Mouse (Mus musculus) frontal cortex, postnatal 10 days (tissue): Measurements from ENCODE around the gene Ahsg.
A peak's percentile ranks its signal among the peaks of the same experiment; 100 is the strongest.

Experiments
- DNase-seq, 2 experiments: peaks; one replicate each; pipeline ENCODE4 v3.0.0; 2022; ENCODE audit warnings: low spot score in 2 of 2, mixed read lengths in 1 of 2

Gene Ahsg

DNA sequence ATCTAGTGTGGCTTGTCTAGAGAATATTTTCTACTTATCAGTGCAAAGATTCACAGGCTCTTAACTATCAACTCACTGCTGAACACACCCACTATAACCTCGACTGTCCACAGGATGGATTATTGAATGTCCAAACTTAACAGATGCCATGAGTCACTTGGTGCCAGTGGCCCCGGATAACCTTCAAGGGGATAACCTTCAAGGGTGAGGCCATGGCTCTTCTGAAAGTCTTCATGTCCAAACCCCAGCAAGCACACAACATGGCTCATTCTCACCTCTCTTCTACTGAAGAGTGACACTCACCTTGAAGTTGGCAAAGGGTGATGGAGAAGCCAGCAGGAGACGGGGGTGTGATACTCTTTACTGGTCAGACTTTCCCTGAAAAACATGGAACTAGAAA is 4.4 kb upstream of the Ahsg start:
- DNase-seq, result no peak

GRCm38 (mm10) chr16:22888835-22889234 is 2.2 kb upstream of the Ahsg start:
- DNase-seq, result no peak

DNA sequence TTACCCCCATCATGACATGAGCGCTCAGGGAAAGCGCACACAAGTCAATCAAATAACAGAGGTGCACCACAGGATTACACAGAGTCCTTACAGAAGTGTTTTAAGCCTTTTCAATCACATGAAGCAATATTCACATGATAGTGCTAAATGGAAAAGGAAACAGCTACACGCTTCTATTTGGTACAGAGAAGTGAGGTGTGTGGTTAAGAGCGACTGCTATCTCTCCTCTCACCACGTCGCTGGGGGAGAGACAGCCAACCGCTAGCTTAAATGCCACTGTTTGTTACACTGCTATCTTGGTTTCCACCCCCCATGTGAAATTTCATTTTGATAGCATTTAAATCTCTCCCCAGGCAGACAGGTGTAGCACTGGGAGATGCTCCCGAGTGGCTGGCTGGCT is 1.4 kb upstream of the Ahsg start:
- no peak for DNase-seq

GRCm38 (mm10) chr16:22891733-22892154 is 667 bp downstream of the Ahsg start:
- DNase-seq, result no peak

- DNase-seq, result no peak
These were observed 3.0 kb downstream of the Ahsg start for GRCm38 (mm10) chr16:22894095-22894494.

DNA sequence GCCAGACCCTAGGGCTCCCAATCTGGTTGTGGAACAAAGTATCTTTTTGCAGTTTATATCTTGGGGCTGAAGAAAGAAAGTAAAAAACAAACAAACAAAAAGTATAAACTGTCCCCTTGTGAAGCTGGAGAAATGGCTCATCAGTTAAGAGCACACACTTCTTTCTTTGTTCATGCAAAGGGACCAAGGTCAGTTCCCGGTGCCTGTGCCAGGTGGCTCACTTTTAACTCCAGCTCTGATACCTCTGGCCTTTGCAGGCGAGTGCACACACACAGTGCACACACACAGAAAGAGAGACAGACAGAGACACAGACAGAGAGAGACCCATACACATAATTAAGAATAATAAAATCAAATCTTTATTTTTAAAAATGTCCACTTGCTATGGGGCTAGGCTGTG is 5.5 kb downstream of the Ahsg start:
- no peak for DNase-seq

GRCm38 (mm10) chr16:22899346-22899745 is 8.3 kb downstream of the Ahsg start:
- DNase-seq, result no peak

DNA sequence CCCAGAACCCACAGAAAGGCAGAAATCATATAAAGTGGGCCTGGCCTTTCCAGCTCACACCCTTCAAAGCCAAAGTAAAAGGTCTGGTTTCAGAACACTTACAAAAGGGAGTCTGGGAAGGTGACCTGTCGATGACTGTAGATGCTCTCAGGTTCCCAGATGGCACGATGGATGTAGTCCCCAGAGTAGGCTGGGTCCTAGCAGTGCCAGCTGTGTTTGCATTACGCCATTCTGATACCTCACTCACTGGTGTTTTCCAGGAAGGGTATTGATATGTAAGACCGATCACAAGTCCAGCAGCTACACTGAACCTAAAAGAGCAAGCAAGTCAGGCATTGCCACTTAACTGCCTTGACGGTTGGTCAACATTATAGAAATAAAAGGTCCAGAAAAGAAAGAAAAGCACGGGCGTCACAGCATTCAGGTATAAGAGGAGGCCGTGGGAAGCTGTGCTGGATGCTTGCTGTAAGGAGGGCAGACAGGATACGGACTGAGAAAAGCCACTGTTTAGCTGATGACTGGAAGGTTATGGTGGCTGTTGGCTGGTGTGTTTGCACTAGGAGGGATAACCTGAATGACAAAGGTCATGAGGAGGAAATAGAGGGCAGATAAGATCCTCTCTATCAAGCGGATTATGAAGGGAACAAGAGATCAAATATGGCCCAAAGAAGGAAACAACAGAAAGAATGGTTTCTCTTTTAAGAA is 8.9 kb downstream of the Ahsg start:
- DNase-seq, result no peak

DNA sequence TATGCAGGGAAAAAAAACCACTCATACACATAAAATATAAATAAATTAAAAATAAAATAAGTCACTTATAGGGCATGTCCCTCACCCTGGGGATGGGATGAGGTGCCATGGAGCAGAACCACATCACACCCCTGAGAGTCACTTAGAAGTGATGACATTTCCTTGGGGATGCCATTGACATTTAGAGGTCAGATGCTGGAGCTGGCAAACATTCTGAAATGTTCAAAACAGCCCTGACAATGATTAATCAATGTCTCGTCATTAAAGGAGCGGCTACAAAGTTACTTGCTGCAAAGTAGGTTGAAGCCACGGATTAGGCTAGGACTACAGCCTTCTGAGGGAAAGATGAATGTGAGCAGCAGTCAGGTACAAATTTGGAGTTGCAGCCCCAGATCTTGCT is 10.2 kb downstream of the Ahsg start:
- DNase-seq, result no peak

GRCm38 (mm10) chr16:22909290-22909689 is 18.2 kb downstream of the Ahsg start:
- no peak for DNase-seq

DNA sequence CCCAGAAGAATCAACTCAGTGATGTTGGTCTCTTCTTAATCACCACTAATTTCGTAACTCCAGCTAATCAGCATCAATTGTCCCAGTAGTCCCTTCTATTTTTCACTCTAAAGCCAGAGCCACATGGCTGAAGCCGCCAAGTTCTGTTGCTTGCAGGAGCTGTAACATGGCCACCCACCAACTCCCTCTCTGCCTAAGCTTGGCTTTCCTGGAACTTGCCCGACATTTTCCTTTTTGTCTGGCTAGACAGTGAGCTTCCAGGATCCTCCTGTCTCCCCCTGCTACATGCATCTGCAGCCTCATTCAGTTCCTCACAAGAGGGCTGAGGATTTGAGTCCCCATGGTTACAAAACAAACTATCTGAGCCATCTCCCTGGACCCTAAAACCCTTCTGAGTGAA is 20.9 kb downstream of the Ahsg start:
- no peak for DNase-seq

- DNase-seq, result no peak
These were observed 21.8 kb downstream of the Ahsg start for GRCm38 (mm10) chr16:22912886-22913285.

- no peak for DNase-seq
These were observed 23.2 kb downstream of the Ahsg start for GRCm38 (mm10) chr16:22914276-22914675.

DNA sequence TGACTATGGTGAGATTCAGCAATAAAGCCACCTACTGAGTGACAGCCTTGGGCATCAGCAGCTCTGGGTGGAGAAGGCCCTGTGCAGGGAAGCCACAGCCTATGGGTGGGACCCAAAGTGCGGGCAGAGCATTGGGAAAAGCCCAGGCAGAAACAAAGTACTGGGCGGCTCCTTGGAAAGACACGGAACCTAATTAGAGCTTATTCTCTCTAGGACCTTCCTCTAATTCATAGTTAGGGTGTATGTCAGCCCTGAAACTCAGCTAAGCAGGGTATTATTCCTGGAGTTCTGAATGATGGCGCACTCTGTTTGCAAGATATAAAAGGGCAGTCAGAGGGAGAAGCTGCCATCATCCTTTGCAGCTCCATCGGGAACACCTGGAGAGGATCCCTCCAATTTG is 27.0 kb downstream of the Ahsg start, which contains the start of gene Fetub:
Gene Fetub, plus strand, starts transcription at position 301 of the 400 bp plus-strand sequence.
- DNase-seq, result no peak

DNA sequence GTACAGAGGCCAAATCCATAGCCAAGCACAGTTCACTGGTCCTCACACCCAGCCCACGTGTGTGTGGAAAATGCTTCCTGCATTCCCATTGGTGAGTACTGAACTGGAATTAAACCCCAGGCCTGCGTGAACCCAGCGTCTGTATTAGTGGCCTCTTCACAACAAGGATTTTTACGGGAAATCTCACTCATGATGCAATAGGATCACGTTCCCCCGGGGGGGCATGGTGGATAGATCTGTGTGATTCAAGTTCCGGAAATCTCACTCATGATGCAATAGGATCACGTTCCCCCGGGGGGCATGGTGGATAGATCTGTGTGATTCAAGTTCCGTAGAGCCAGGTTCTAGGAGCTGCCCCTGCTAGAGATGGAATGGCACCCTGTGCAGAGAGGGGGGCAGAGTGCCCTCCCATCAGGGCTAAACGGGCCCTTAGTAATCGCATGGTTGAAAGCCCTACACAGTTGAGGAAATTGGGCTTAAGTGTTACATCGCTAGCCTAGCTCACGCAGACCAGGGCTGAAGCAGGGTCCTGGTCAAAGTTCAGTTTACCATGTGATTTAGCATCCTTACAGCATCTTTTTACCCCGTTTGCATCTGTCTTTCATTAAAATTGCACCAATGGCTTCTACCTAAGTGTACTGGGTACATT is 27.7 kb downstream of the Ahsg start:
- DNase-seq, result no peak

GRCm38 (mm10) chr16:22919971-22920854 is 29.1 kb downstream of the Ahsg start:
- no peak for DNase-seq

GRCm38 (mm10) chr16:22921761-22922160 is 30.7 kb downstream of the Ahsg start:
- DNase-seq, result no peak

- DNase-seq, result no peak
These were observed 31.4 kb downstream of the Ahsg start for GRCm38 (mm10) chr16:22922433-22922832.

GRCm38 (mm10) chr16:22929575-22929974 is 38.5 kb downstream of the Ahsg start:
- peak in 1 of 2 experiments; percentile 11 for DNase-seq

DNA sequence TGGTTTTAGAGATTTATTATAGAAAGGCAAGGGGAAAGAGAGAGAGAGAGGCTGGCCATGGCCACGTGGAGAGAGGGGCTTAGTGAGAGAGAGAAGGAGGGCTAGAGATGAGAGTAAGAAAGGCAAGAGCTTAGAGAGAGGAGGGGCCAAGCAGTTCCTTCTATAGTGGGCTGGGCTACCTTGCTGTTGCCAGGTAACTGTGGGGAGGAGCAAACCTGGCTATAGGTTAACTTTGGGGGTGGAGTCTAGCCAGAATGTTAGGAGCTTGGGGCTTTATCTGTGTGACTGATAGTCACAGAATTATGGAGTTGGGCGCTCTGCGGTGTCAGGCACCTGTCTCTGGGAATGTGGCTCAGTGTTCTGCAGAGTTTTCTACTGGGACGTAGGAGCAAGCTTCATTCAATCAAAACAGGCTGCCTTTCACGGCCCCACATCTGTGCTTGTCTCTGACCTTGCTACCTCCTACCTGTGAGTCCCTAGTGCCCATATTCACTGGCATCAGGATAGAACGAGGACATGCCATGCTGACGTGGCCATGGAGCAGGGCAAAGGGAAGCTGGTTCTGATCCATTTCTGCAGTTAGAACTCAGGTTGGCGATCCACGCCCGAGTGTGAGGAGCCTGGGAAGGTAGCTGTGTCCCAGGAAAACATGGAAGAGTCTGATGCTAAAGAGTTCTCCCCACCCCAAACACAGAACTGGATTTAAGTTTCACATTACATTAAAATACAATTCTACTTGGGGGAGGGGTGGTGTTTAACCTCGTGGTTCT is 40.5 kb downstream of the Ahsg start:
- no peak for DNase-seq

GRCm38 (mm10) chr16:22937631-22938030 is 46.6 kb downstream of the Ahsg start:
- no peak for DNase-seq

- DNase-seq, result no peak
These were observed 47.5 kb downstream of the Ahsg start for GRCm38 (mm10) chr16:22938541-22938940.
